Mouse (Mus musculus) heart, embryonic 11.5 days (tissue): ENCODE data around the gene Zfp512b. TPM values are rescaled to one million over a fixed set of nuclear protein-coding genes. Genes with fewer than 3 reads are reported as not detected.

Source experiments
- ATAC-seq: fragments of 200-750 bp; cut with Nextera tagmentation; replicated peaks from 2 replicates; pipeline ENCODE4 v1.8.0; 2017; ENCODE audit warnings: moderate library complexity; ENCODE audit not compliant: insufficient number of reproducible peaks, low FRiP score, low TSS enrichment
- H3K27ac ChIP-seq: fragments of 300-500 bp; sonication (generic); 2 replicates; pipeline ENCODE4 v1.5.1; 2014; ENCODE audit warnings: mild to moderate bottlenecking, low read depth, low read length
- H3K27me3 ChIP-seq: fragments of 300-500 bp; sonication (generic); 2 replicates; pipeline ENCODE4 v1.6.1; 2014; ENCODE audit warnings: mild to moderate bottlenecking, low read length, mixed read lengths; ENCODE audit not compliant: control insufficient read depth, insufficient read depth
- H3K36me3 ChIP-seq: fragments of 300-500 bp; sonication (generic); 2 replicates; pipeline ENCODE4 v1.6.1; 2014; ENCODE audit warnings: mild to moderate bottlenecking, low read length, moderate library complexity, mixed read lengths; ENCODE audit not compliant: control insufficient read depth, insufficient read depth
- H3K4me1 ChIP-seq: fragments of 300-500 bp; sonication (generic); 2 replicates; pipeline ENCODE4 v1.6.1; 2014; ENCODE audit warnings: low read length; ENCODE audit not compliant: control insufficient read depth, insufficient read depth
- H3K4me2 ChIP-seq: fragments of 300-500 bp; sonication (generic); 2 replicates; pipeline ENCODE4 v1.6.1; 2014; ENCODE audit warnings: mild to moderate bottlenecking, moderate library complexity
- H3K4me3 ChIP-seq: fragments of 300-500 bp; sonication (generic); 2 replicates; pipeline ENCODE4 v1.5.1; 2014; ENCODE audit warnings: low read depth, low read length
- H3K9ac ChIP-seq: fragments of 300-500 bp; sonication (generic); 2 replicates; pipeline ENCODE4 v1.6.1; 2014; ENCODE audit warnings: mild to moderate bottlenecking, low read depth, low read length, moderate library complexity
- H3K9me3 ChIP-seq: fragments of 300-500 bp; sonication (generic); replicated peaks from 2 replicates; pipeline ENCODE4 v1.6.1; 2016; ENCODE audit warnings: low read length; ENCODE audit not compliant: control insufficient read depth
- WGBS: fragments of 180-500 bp; shearing (Covaris S2); extraction: QIAGEN DNeasy Blood & Tissue Kit; methylation state at CpG from one replicate; pipeline ENCODE4 v1.1.7; 2014; ENCODE audit not compliant: insufficient replicate concordance; 5-methylcytosine and 5-hydroxymethylcytosine counted together
- polyA plus RNA-seq: library from polyadenylated mRNA; unstranded; fragments of >200 nt; fragmentation: Nextera tagmentation; extraction: Ambion mirVana; gene quantifications from 2 replicates; pipeline ENCODE4 v1.2.1, GENCODE M21; 2014

Zfp512b gene
- polyA plus RNA-seq, 1 experiment from 2014 or later: 26.5 TPM

GRCm38 (mm10) chr2:181550233-181550632 lies 42.4 kb downstream of the Zfp512b start:
- Histone ChIP-seq H3K4me3 (no peak overlapping the region), H3K9ac (no peak overlapping the region), H3K9me3 (no peaks in the 10 kb centered on the region), H3K27me3 (no peaks in the 10 kb centered on the region), H3K36me3 (peaks cover 38% of the 10 kb centered on the region), H3K27ac (no peak overlapping the region), H3K4me2 (no peak overlapping the region), H3K4me1 (0 out of 2 replicates have a peak, but pooled peaks cover 3% of the 10 kb centered on the region)
- 93% methylated on average over 2 of the region's 2 CpGs for WGBS
- ATAC-seq: no peak

GRCm38 (mm10) chr2:181548682-181549081 lies 43.9 kb downstream of the Zfp512b start:
- no peaks in the 10 kb centered on the region for H3K27me3 ChIP-seq
- H3K27ac ChIP-seq: no peak overlapping the region
- no peaks in the 10 kb centered on the region for H3K9me3 ChIP-seq
- no peak overlapping the region for H3K4me3 ChIP-seq
- ATAC-seq: no peak
- H3K4me2 ChIP-seq: no peak overlapping the region
- no peak overlapping the region for H3K9ac ChIP-seq
- 80% methylated on average over 5 of the region's 5 CpGs for WGBS
- 0 out of 2 replicates have a peak, but pooled peaks cover 3% of the 10 kb centered on the region for H3K4me1 ChIP-seq
- peaks cover 38% of the 10 kb centered on the region for H3K36me3 ChIP-seq

DNA sequence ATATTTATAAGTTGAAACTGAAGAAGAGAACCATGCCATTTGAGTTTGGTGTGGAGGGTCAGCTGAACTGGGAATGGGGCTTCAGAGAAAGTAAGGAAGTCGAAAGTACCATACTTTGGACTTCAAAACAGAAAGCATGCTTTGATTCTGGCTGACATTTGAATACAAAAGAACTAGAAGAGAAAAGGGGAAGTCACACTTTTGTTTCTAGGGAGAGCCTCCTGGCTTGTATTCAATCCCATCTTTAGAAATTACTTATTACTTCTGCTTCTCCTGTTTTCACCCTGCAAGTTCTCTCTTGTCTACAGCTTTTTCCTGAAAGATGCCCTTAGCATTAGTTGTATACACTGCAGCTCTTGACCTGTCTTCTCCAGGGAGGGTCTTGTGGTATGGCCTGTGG lies 44.4 kb downstream of the Zfp512b start:
- no peak for ATAC-seq
- no peak overlapping the region for H3K4me3 ChIP-seq
- H3K4me1 ChIP-seq: 0 out of 2 replicates have a peak, but pooled peaks cover 3% of the 10 kb centered on the region
- H3K27ac ChIP-seq: no peak overlapping the region
- 82% methylated on average over 1 of the region's 1 CpGs for WGBS
- peaks cover 38% of the 10 kb centered on the region for H3K36me3 ChIP-seq
- no peak overlapping the region for H3K9ac ChIP-seq
- no peaks in the 10 kb centered on the region for H3K27me3 ChIP-seq
- no peaks in the 10 kb centered on the region for H3K9me3 ChIP-seq
- no peak overlapping the region for H3K4me2 ChIP-seq

DNA sequence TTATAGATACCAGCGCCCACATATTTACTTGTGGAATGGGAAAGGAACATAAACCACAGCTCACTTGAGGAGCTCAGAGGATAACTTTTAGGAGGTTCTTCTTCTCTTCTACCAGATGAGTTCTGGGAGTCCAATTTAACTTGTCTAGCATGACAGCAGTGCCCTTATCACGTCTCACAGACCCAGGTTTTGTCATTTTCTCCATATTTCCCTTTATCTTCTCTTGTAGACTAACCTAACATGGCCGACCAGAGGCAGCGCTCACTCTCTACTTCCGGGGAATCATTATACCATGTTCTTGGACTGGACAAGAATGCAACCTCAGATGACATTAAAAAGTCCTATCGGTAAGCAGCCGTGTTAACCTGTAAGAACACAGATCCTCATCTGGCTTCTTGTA lies 46.5 kb downstream of the Zfp512b start:
- Histone ChIP-seq H3K36me3 (peaks cover 24% of the 10 kb centered on the region), H3K4me3 (no peak overlapping the region), H3K4me2 (no peak overlapping the region), H3K27me3 (no peaks in the 10 kb centered on the region), H3K9me3 (no peaks in the 10 kb centered on the region), H3K9ac (no peak overlapping the region), H3K27ac (no peak overlapping the region), H3K4me1 (0 out of 2 replicates have a peak, but pooled peaks cover 3% of the 10 kb centered on the region)
- ATAC-seq: no peak
- 90% methylated on average over 7 of the region's 7 CpGs for WGBS

- Histone ChIP-seq H3K27me3 (no peaks in the 10 kb centered on the region), H3K9me3 (no peaks in the 10 kb centered on the region), H3K4me1 (peaks cover 10% of the 10 kb centered on the region; the same call in 1 of the 2 replicates), H3K27ac (no peak overlapping the region), H3K36me3 (no peaks in the 10 kb centered on the region; the same call in 1 of the 2 replicates), H3K4me2 (no peak overlapping the region), H3K4me3 (no peak overlapping the region), H3K9ac (no peak overlapping the region)
- no peak for ATAC-seq
- WGBS: 91% methylated on average over 6 of the region's 6 CpGs
These were observed 50.7 kb downstream of the Zfp512b start for GRCm38 (mm10) chr2:181541761-181542380.

DNA sequence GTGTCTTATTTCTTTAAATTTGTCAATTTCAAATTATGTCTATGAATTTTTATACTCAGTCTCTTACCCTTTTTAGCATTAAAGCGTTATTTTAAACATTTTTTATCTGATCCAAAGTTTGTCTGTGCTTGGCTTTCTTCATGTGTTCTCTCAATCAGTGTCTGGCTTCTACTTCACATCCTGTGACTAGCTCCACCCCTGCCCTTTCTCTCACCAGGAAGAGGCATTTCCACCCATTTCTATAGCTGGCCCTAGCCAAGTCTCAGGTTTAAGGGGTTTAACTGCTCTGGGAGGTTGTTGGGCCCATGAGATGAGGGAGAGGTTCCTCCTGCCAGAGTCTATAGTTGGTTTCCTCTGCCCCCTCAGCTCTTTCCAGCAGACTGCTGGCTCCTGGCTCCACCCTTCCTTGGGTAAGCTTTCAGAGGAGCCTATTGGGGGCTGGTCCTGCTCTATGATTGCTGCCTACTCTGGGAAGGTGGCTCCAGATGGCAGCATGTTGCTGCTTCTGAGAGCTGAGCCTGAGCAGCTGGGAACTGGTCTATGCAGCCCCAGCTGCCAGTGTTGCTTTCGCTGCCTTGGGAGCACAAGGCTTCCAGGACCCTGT lies 55.1 kb downstream of the Zfp512b start:
- peak overlapping the region; percentile 55 for H3K27ac ChIP-seq
- no peaks in the 10 kb centered on the region; the same call in 1 of the 2 replicates for H3K36me3 ChIP-seq
- WGBS: 75% methylated on average over 2 of the region's 2 CpGs
- H3K4me3 ChIP-seq: no peak overlapping the region
- no peaks in the 10 kb centered on the region for H3K27me3 ChIP-seq
- no peak overlapping the region for H3K9ac ChIP-seq
- peak overlapping the region; percentile 3; the same call in 1 of the 2 replicates for H3K4me2 ChIP-seq
- H3K9me3 ChIP-seq: no peaks in the 10 kb centered on the region
- H3K4me1 ChIP-seq: peaks cover 8% of the 10 kb centered on the region; the same call in 1 of the 2 replicates
- ATAC-seq: peak; percentile 78

DNA sequence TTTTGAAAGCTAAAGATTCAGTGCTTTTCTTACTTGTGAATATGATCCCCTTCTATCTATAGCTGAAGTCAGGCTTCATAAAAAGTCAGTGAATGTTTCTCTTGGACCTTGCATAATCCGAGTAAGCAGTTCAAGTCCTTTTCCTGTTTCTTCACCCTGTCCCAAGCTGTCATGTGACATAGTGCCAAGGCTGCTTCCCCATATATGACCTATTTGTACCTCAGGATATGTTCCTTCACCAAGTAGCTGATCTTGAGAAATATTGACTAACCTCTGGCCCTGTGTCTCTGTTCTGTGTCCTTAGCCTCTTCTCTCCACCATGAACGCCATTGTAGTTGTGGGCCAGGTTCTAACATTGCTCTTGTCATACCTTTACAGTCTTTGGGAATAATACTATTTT lies 56.2 kb downstream of the Zfp512b start:
- Histone ChIP-seq H3K4me2 (no peak overlapping the region), H3K36me3 (no peaks in the 10 kb centered on the region; the same call in 1 of the 2 replicates), H3K9ac (no peak overlapping the region), H3K27ac (no peak overlapping the region), H3K9me3 (no peaks in the 10 kb centered on the region), H3K27me3 (no peaks in the 10 kb centered on the region), H3K4me3 (no peak overlapping the region), H3K4me1 (peaks cover 8% of the 10 kb centered on the region; the same call in 1 of the 2 replicates)
- ATAC-seq: no peak
- 85% methylated on average over 2 of the region's 2 CpGs for WGBS

GRCm38 (mm10) chr2:181532589-181532988 lies 60.0 kb downstream of the Zfp512b start:
- Histone ChIP-seq H3K36me3 (peaks cover 5% of the 10 kb centered on the region; the same call in 1 of the 2 replicates), H3K4me2 (no peak overlapping the region), H3K9ac (no peak overlapping the region), H3K27me3 (no peaks in the 10 kb centered on the region), H3K9me3 (no peaks in the 10 kb centered on the region), H3K27ac (no peak overlapping the region), H3K4me1 (peaks cover 2% of the 10 kb centered on the region; the same call in 1 of the 2 replicates), H3K4me3 (no peak overlapping the region)
- ATAC-seq: no peak
- 94% methylated on average over 3 of the region's 3 CpGs for WGBS
